In the genomic region with DNA sequence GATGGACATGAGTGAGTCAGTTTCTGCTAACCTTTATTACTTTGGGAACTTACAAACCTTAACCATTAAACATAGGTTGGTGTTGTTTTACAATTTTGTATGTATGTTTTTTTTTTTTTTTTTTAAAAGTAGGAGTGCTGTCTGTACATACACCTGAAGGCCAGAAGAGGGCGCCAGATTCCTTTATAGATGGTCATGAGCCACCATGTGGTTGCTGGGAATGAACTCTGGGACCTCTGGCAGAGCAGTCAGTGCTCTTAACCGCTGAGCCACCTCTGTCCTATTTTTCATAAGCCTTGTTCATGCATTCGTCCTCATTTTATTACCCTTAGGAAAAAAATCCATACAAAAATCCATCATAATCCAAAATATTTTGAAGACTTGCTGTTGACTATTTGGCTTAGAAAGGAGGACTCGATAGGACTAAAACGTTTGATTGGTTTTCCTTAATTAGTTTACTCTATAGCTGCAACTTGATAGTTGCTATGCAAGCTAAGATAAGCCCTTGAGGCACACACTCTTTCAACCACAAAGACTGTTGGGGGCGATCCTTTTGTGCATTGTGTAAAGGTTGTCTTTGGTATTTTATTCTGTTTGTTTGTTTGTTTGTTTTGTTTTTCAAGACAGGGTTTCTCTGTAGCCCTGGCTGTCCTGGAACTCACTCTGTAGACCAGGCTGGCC, we compare ENCODE assay signal across 8 mouse cellular contexts. TPM values are rescaled to one million over a fixed set of nuclear protein-coding genes. Genes with fewer than 3 reads are reported as not detected.
DNase-seq lines count a peak whose midpoint lies in the region; ATAC-seq lines count a peak whose summit lies in the region.

No protein-coding gene starts in this region.

- H3K4me3 ChIP-seq in liver, embryonic 12.5 days, result no peak overlapping the region

- peak overlapping the region; percentile 52 for H3K27ac ChIP-seq in liver, embryonic 12.5 days

- ATAC-seq in liver, embryonic 12.5 days, result no peak

- intact Hi-C loops in heart, postnatal 25 days (cut with DNase I), result loop anchor here (2.0 kb wide), 1 partner anchor 24 kb away; no protein-coding TSS in a partner anchor

- H3K4me1 ChIP-seq in liver, embryonic 12.5 days, result peaks cover 52% of the 10 kb centered on the region

- WGBS in liver, embryonic 12.5 days (ENCODE audit: insufficient replicate concordance), result 14% methylated on average over 6 of the region's 6 CpGs

- H3K9me3 ChIP-seq in liver, embryonic 12.5 days (replicated peaks), result no peaks in the 10 kb centered on the region

- H3K9ac ChIP-seq in liver, embryonic 12.5 days, result no peak overlapping the region

- H3K36me3 ChIP-seq in liver, embryonic 12.5 days, result no peaks in the 10 kb centered on the region

- peak; percentile 37 for DNase-seq in kidney, adult 18-20 months
- DNase-seq in kidney, adult 11 months, result no peak
- peak; percentile 87 for DNase-seq in ES-CJ7 (ENCODE audit: low read depth, low spot score)
- DNase-seq in cerebellum, postnatal 14 days, result peak; percentile 36 to 62
- DNase-seq in spleen, postnatal 14 days (ENCODE audit: low spot score in 2 of 2), result no peak
- no peak for DNase-seq in gastrocnemius, postnatal 4 days (ENCODE audit: low spot score in 2 of 2)
- DNase-seq in heart, postnatal 25 days (ENCODE audit: low spot score), result no peak

- H3K4me2 ChIP-seq in liver, embryonic 12.5 days, result no peak overlapping the region

- H3K27me3 ChIP-seq in liver, embryonic 12.5 days (replicated peaks), result no peaks in the 10 kb centered on the region

RNA-seq across cellular contexts. Expression of a gene that starts 6.8 kb away (rescaled TPM):
- polyA plus RNA-seq in liver, embryonic 12.5 days (2016; fragmentation: Nextera tagmentation; extraction: Ambion mirVana), result 4.8 and 6.0 TPM in 2 replicates
- 10 to 100 TPM; 16.5 to 18.9 TPM for total RNA-seq in gastrocnemius, postnatal 4 days (2021)
- total RNA-seq in heart, postnatal 25 days (2021), result 1 to 10 TPM; 1.4 to 1.8 TPM

RNA-seq across cellular contexts. Expression of a gene that starts 7.7 kb away (rescaled TPM):
- polyA plus RNA-seq in liver, embryonic 12.5 days (2016; fragmentation: Nextera tagmentation; extraction: Ambion mirVana), result 0.51 and 0.78 TPM in 2 replicates
- not detected for total RNA-seq in gastrocnemius, postnatal 4 days (2021)
- not detected for total RNA-seq in heart, postnatal 25 days (2021)

RNA-seq across cellular contexts. Expression of a gene that starts 12.0 kb away (rescaled TPM):
- 33.4 and 37.1 TPM in 2 replicates for polyA plus RNA-seq in liver, embryonic 12.5 days (2016; fragmentation: Nextera tagmentation; extraction: Ambion mirVana)
- total RNA-seq in gastrocnemius, postnatal 4 days (2021), result 10 to 100 TPM; 21.9 to 24.9 TPM
- total RNA-seq in heart, postnatal 25 days (2021), result 10 to 100 TPM; 14.3 to 17.5 TPM

RNA-seq across cellular contexts. Expression of a gene that starts 18.4 kb away (rescaled TPM):
- polyA plus RNA-seq in liver, embryonic 12.5 days (2016; fragmentation: Nextera tagmentation; extraction: Ambion mirVana), result 29.4 and 30.1 TPM in 2 replicates
- total RNA-seq in gastrocnemius, postnatal 4 days (2021), result 10 to 100 TPM; 43.2 to 43.9 TPM
- 100 to 1,000 TPM in 1 of 2 experiments, 10 to 100 TPM in 1; 93.5 to 104 TPM for total RNA-seq in heart, postnatal 25 days (2021)

RNA-seq across cellular contexts. Expression of a gene that starts 18.4 kb away (rescaled TPM):
- 13.6 and 14.8 TPM in 2 replicates for polyA plus RNA-seq in liver, embryonic 12.5 days (2016; fragmentation: Nextera tagmentation; extraction: Ambion mirVana)
- total RNA-seq in gastrocnemius, postnatal 4 days (2021), result 10 to 100 TPM; 24.9 to 26.8 TPM
- total RNA-seq in heart, postnatal 25 days (2021), result 10 to 100 TPM; 15.5 to 19.4 TPM

Comparison
In these comparisons a context has a peak if more than half of its experiments do, and no peak if none do; other contexts are left out.
1. DNase-seq: peak in kidney, adult 18-20 months (single experiment), ES-CJ7 (single experiment) and cerebellum, postnatal 14 days (2 of 2); none in kidney, adult 11 months (single experiment), spleen, postnatal 14 days (0 of 2), gastrocnemius, postnatal 4 days (0 of 2) and heart, postnatal 25 days (single experiment).
2. RNA of a gene that starts 6.8 kb away (total RNA-seq): 16.5 to 18.9 TPM in gastrocnemius, postnatal 4 days; 1.4 to 1.8 TPM in heart, postnatal 25 days; every median in the first group is over 4 times any median in the second.